11 mouse cellular contexts compared by ENCODE assay signal in genomic region chr5:111671762-111672161, GRCm38 (mm10).
DNase-seq lines count a peak whose midpoint lies in the region; ATAC-seq and TF ChIP-seq lines count a peak whose summit lies in the region.
"Had no signal": no experiment of that assay in that cellular context is flagged by ENCODE, and none has a peak within 500 bp of the region (broad histone marks: within the 10 kb centered on the region; RNA-seq: fewer than 3 reads in every experiment).

No protein-coding gene starts in this region.

- 43% methylated on average over 6 of the region's 6 CpGs for WGBS in heart, embryonic 14.5 days
- WGBS in heart, embryonic 12.5 days, result 43% methylated on average over 6 of the region's 6 CpGs
- 84% methylated on average over 6 of the region's 6 CpGs for WGBS in midbrain, embryonic 14.5 days
- 86% methylated on average over 6 of the region's 6 CpGs for WGBS in midbrain, embryonic 13.5 days
- 49% methylated on average over 6 of the region's 6 CpGs for WGBS in embryonic facial prominence, embryonic 15.5 days
- WGBS in stomach, postnatal 0 days, result 40% methylated on average over 6 of the region's 6 CpGs

- 0 out of 2 replicates have a peak, but pooled peaks cover 2% of the 10 kb centered on the region for H3K27me3 ChIP-seq in heart, embryonic 14.5 days (ENCODE audit: control insufficient read depth, insufficient read depth, low read length)
- peaks cover 7% of the 10 kb centered on the region; the same call in 1 of the 2 replicates for H3K27me3 ChIP-seq in heart, embryonic 12.5 days (replicated peaks)
- H3K27me3 ChIP-seq in midbrain, embryonic 14.5 days (ENCODE audit: control insufficient read depth, insufficient read depth, low read length), result no peaks in the 10 kb centered on the region
- no peaks in the 10 kb centered on the region; the same call in 1 of the 2 replicates for H3K27me3 ChIP-seq in midbrain, embryonic 13.5 days
- H3K27me3 ChIP-seq in embryonic facial prominence, embryonic 15.5 days, result no peaks in the 10 kb centered on the region
- no peaks in the 10 kb centered on the region for H3K27me3 ChIP-seq in stomach, postnatal 0 days (ENCODE audit: control insufficient read depth, insufficient read depth, low read length)
- H3K27me3 ChIP-seq: hindbrain, embryonic 12.5 days had no signal

- no peak for TF ChIP-seq CTCF in stomach, postnatal 0 days (IDR thresholded peaks at IDR 0.05; ENCODE audit: low read depth)

- no peaks in the 10 kb centered on the region for H3K36me3 ChIP-seq in heart, embryonic 14.5 days (ENCODE audit: control insufficient read depth, insufficient read depth, low read length)
- no peaks in the 10 kb centered on the region for H3K36me3 ChIP-seq in heart, embryonic 12.5 days
- H3K36me3 ChIP-seq in midbrain, embryonic 14.5 days (ENCODE audit: control insufficient read depth, insufficient read depth, low read length), result no peaks in the 10 kb centered on the region
- H3K36me3 ChIP-seq in midbrain, embryonic 13.5 days, result no peaks in the 10 kb centered on the region
- H3K36me3 ChIP-seq in embryonic facial prominence, embryonic 15.5 days, result no peaks in the 10 kb centered on the region
- no peaks in the 10 kb centered on the region for H3K36me3 ChIP-seq in stomach, postnatal 0 days (ENCODE audit: control insufficient read depth, insufficient read depth, low read length)
- H3K36me3 ChIP-seq: hindbrain, embryonic 12.5 days had no signal

- H3K27ac ChIP-seq in heart, embryonic 14.5 days (replicated peaks in 1 of 2; ENCODE audit: control insufficient read depth in 1 of 2, insufficient read depth in 1 of 2, low read depth in 2 of 2, low read length in 2 of 2), result 0 out of 4 replicates have a peak overlapping the region, but pooled peaks have one; percentile 4 to 10
- H3K27ac ChIP-seq in heart, embryonic 12.5 days (ENCODE audit: poor library complexity, severe bottlenecking), result no peak overlapping the region
- H3K27ac ChIP-seq in midbrain, embryonic 14.5 days (replicated peaks; ENCODE audit: low read depth, low read length), result 0 out of 2 replicates have a peak overlapping the region, but pooled peaks have one; percentile 38
- no peak overlapping the region for H3K27ac ChIP-seq in midbrain, embryonic 13.5 days
- peak overlapping the region; percentile 68 for H3K27ac ChIP-seq in embryonic facial prominence, embryonic 15.5 days (replicated peaks)
- H3K27ac ChIP-seq in stomach, postnatal 0 days (replicated peaks), result peak overlapping the region; percentile 56
- H3K27ac ChIP-seq: hindbrain, embryonic 12.5 days; macrophage had no signal

- peaks cover 16 to 19% of the 10 kb centered on the region in 2 experiments for H3K4me1 ChIP-seq in heart, embryonic 14.5 days (ENCODE audit: control insufficient read depth in 2 of 2, insufficient read depth in 2 of 2, low read length in 2 of 2)
- peaks cover 36% of the 10 kb centered on the region for H3K4me1 ChIP-seq in heart, embryonic 12.5 days (replicated peaks)
- peaks cover 11% of the 10 kb centered on the region for H3K4me1 ChIP-seq in midbrain, embryonic 14.5 days (ENCODE audit: control insufficient read depth, insufficient read depth, low read length)
- H3K4me1 ChIP-seq in midbrain, embryonic 13.5 days (replicated peaks), result peaks cover 34% of the 10 kb centered on the region
- H3K4me1 ChIP-seq in embryonic facial prominence, embryonic 15.5 days, result peaks cover 42% of the 10 kb centered on the region
- 0 out of 2 replicates have a peak, but pooled peaks cover 5% of the 10 kb centered on the region for H3K4me1 ChIP-seq in stomach, postnatal 0 days (replicated peaks; ENCODE audit: control insufficient read depth, insufficient read depth)

- no peak overlapping the region for H3K4me2 ChIP-seq in heart, embryonic 14.5 days (ENCODE audit: low read length)
- H3K4me2 ChIP-seq in heart, embryonic 12.5 days, result no peak overlapping the region
- H3K4me2 ChIP-seq in midbrain, embryonic 14.5 days (ENCODE audit: low read length), result no peak overlapping the region
- H3K4me2 ChIP-seq in midbrain, embryonic 13.5 days (replicated peaks), result no peak overlapping the region
- H3K4me2 ChIP-seq in embryonic facial prominence, embryonic 15.5 days (replicated peaks), result no peak overlapping the region
- no peak overlapping the region for H3K4me2 ChIP-seq in stomach, postnatal 0 days (replicated peaks; ENCODE audit: low read depth)
- H3K4me2 ChIP-seq: hindbrain, embryonic 12.5 days; liver, embryonic 11.5 days had no signal

- no peak for DNase-seq in midbrain, embryonic 14.5 days
- no peak for DNase-seq in stomach, postnatal 0 days (ENCODE audit: low spot score)
- no peak for DNase-seq in layer of hippocampus, postnatal 36 days

- ATAC-seq in heart, embryonic 14.5 days (ENCODE audit: insufficient number of reproducible peaks, insufficient read depth, low FRiP score, low read depth), result no peak
- no peak for ATAC-seq in heart, embryonic 12.5 days (ENCODE audit: insufficient number of reproducible peaks, low FRiP score)
- ATAC-seq in midbrain, embryonic 14.5 days (ENCODE audit: low FRiP score, low TSS enrichment), result no peak
- no peak for ATAC-seq in midbrain, embryonic 13.5 days
- no peak for ATAC-seq in embryonic facial prominence, embryonic 15.5 days (ENCODE audit: insufficient number of reproducible peaks, low FRiP score, low TSS enrichment, low read depth)
- no peak for ATAC-seq in stomach, postnatal 0 days (ENCODE audit: low FRiP score, low TSS enrichment)
- ATAC-seq in megakaryocyte progenitor cell, adult 5-6 weeks (replicated peaks; ENCODE audit: poor library complexity), result no peak

- TF ChIP-seq EP300 in stomach, postnatal 0 days (optimal IDR thresholded peaks at IDR 0.05), result no peak

- H3K9me3 ChIP-seq in heart, embryonic 14.5 days (ENCODE audit: control insufficient read depth, low read length), result no peaks in the 10 kb centered on the region; the same call in 1 of the 2 replicates
- peaks cover 8% of the 10 kb centered on the region for H3K9me3 ChIP-seq in heart, embryonic 12.5 days (replicated peaks)
- peaks cover 7% of the 10 kb centered on the region; the same call in 1 of the 2 replicates for H3K9me3 ChIP-seq in midbrain, embryonic 14.5 days (ENCODE audit: control insufficient read depth, low read length)
- H3K9me3 ChIP-seq in midbrain, embryonic 13.5 days, result peaks cover 10% of the 10 kb centered on the region; the same call in 1 of the 2 replicates
- 0 out of 2 replicates have a peak, but pooled peaks cover 5% of the 10 kb centered on the region for H3K9me3 ChIP-seq in embryonic facial prominence, embryonic 15.5 days (replicated peaks)
- no peaks in the 10 kb centered on the region for H3K9me3 ChIP-seq in stomach, postnatal 0 days (ENCODE audit: control insufficient read depth, low read length)

- H3K9ac ChIP-seq in heart, embryonic 14.5 days (ENCODE audit: low read length), result no peak overlapping the region
- H3K9ac ChIP-seq in heart, embryonic 12.5 days, result no peak overlapping the region
- H3K9ac ChIP-seq in midbrain, embryonic 14.5 days (replicated peaks; ENCODE audit: low read length), result no peak overlapping the region
- H3K9ac ChIP-seq in midbrain, embryonic 13.5 days (replicated peaks), result no peak overlapping the region
- no peak overlapping the region for H3K9ac ChIP-seq in embryonic facial prominence, embryonic 15.5 days
- no peak overlapping the region for H3K9ac ChIP-seq in stomach, postnatal 0 days (ENCODE audit: low read length)
- H3K9ac ChIP-seq: hindbrain, embryonic 12.5 days had no signal

- H3K4me3 ChIP-seq in heart, embryonic 14.5 days (ENCODE audit: control insufficient read depth in 1 of 2, insufficient read depth in 1 of 2, low read depth in 1 of 2, low read length in 2 of 2), result no peak overlapping the region
- H3K4me3 ChIP-seq in heart, embryonic 12.5 days, result no peak overlapping the region
- H3K4me3 ChIP-seq in midbrain, embryonic 14.5 days (replicated peaks; ENCODE audit: low read depth, low read length), result no peak overlapping the region
- H3K4me3 ChIP-seq in midbrain, embryonic 13.5 days (replicated peaks), result no peak overlapping the region
- H3K4me3 ChIP-seq in embryonic facial prominence, embryonic 15.5 days (replicated peaks), result no peak overlapping the region
- H3K4me3 ChIP-seq in stomach, postnatal 0 days (ENCODE audit: low read depth, low read length), result no peak overlapping the region
- H3K4me3 ChIP-seq: hindbrain, embryonic 12.5 days had no signal

Comparison
In these comparisons a context has a peak if more than half of its experiments do, and no peak if none do; other contexts are left out.
1. H3K27ac ChIP-seq: peak in heart, embryonic 14.5 days (2 of 2), midbrain, embryonic 14.5 days (single experiment), embryonic facial prominence, embryonic 15.5 days (single experiment) and stomach, postnatal 0 days (single experiment); none in heart, embryonic 12.5 days (single experiment) and midbrain, embryonic 13.5 days (single experiment).